Mouse (Mus musculus) stomach, embryonic 14.5 days (tissue): ENCODE results near the gene Gzmg. TPM values are rescaled to one million over a fixed set of nuclear protein-coding genes. Genes with fewer than 3 reads are reported as not detected.
"Not testable (repeated sequence)": the region's sequence is repeated elsewhere in the genome, so short reads cannot be mapped to it uniquely, and the experiment has no call there.

Source experiments
- ATAC-seq: fragments of 200-750 bp; cut with Nextera tagmentation; 2 replicates; pipeline ENCODE4 v1.8.0; 2017; ENCODE audit warnings: low read depth, moderate TSS enrichment; ENCODE audit not compliant: insufficient number of reproducible peaks, insufficient read depth, low FRiP score
- H3K27ac ChIP-seq: fragments of 300-500 bp; sonication (generic); 2 replicates; pipeline ENCODE4 v1.5.1; 2014; ENCODE audit warnings: mild to moderate bottlenecking, low read length, moderate library complexity, mixed read lengths
- H3K27me3 ChIP-seq: fragments of 300-500 bp; sonication (generic); 2 replicates; pipeline ENCODE4 v1.6.1; 2014; ENCODE audit warnings: low read length, control low read depth, mixed read lengths; ENCODE audit not compliant: control insufficient read depth, insufficient read depth
- H3K36me3 ChIP-seq: fragments of 300-500 bp; sonication (generic); 2 replicates; pipeline ENCODE4 v1.6.1; 2014; ENCODE audit warnings: mild to moderate bottlenecking, control low read depth, low read length, moderate library complexity, mixed read lengths; ENCODE audit not compliant: control insufficient read depth, insufficient read depth
- H3K4me1 ChIP-seq: fragments of 300-500 bp; sonication (generic); 2 replicates; pipeline ENCODE4 v1.6.1; 2014; ENCODE audit warnings: low read length, control low read depth, mixed read lengths; ENCODE audit not compliant: control insufficient read depth, insufficient read depth
- H3K4me2 ChIP-seq: fragments of 300-500 bp; sonication (generic); replicated peaks from 2 replicates; pipeline ENCODE4 v1.6.1; 2014; ENCODE audit warnings: low read depth, low read length, control low read depth
- H3K4me3 ChIP-seq: fragments of 300-500 bp; sonication (generic); 2 replicates; pipeline ENCODE4 v1.5.1; 2014; ENCODE audit warnings: low read depth, low read length, control low read depth
- H3K9ac ChIP-seq: fragments of 300-500 bp; sonication (generic); replicated peaks from 2 replicates; pipeline ENCODE4 v1.6.1; 2014; ENCODE audit warnings: low read depth, mild to moderate bottlenecking, control low read depth, low read length, moderate library complexity, mixed read lengths
- H3K9me3 ChIP-seq: fragments of 300-500 bp; sonication (generic); 2 replicates; pipeline ENCODE4 v1.6.1; 2016; ENCODE audit warnings: low read depth, low read length, control low read depth; ENCODE audit not compliant: control insufficient read depth
- WGBS: fragments of 180-500 bp; shearing (Covaris S2); extraction: QIAGEN DNeasy Blood & Tissue Kit; methylation state at CpG from one replicate; pipeline ENCODE4 v1.1.7; 2014; 5-methylcytosine and 5-hydroxymethylcytosine counted together
- polyA plus RNA-seq: library from polyadenylated mRNA; unstranded; fragments of >200 nt; fragmentation: Nextera tagmentation; extraction: Ambion mirVana; gene quantifications from 2 replicates; pipeline ENCODE4 v1.2.1, GENCODE M21; 2014

The Gzmg gene
- polyA plus RNA-seq, 1 experiment from 2014 or later: not detected

GRCm38 (mm10) chr14:56172744-56173143 is 13.4 kb upstream of the Gzmg start:
- no peak overlapping the region for H3K27ac ChIP-seq
- no peak for ATAC-seq
- H3K27me3 ChIP-seq: no peaks in the 10 kb centered on the region
- no peaks in the 10 kb centered on the region for H3K4me1 ChIP-seq
- no peaks in the 10 kb centered on the region for H3K36me3 ChIP-seq
- no peak overlapping the region for H3K4me2 ChIP-seq
- no peaks in the 10 kb centered on the region for H3K9me3 ChIP-seq
- 89% methylated on average over 5 of the region's 5 CpGs for WGBS
- no peak overlapping the region for H3K4me3 ChIP-seq
- H3K9ac ChIP-seq: no peak overlapping the region

GRCm38 (mm10) chr14:56168009-56168408 is 8.6 kb upstream of the Gzmg start:
- Histone ChIP-seq H3K36me3 (no peaks in the 10 kb centered on the region), H3K27ac (no peak overlapping the region), H3K9me3 (no peaks in the 10 kb centered on the region), H3K9ac (no peak overlapping the region), H3K4me2 (no peak overlapping the region), H3K4me1 (no peaks in the 10 kb centered on the region), H3K27me3 (no peaks in the 10 kb centered on the region), H3K4me3 (no peak overlapping the region)
- 75% methylated on average over 6 of the region's 6 CpGs for WGBS
- no peak for ATAC-seq

- no peak overlapping the region for H3K4me2 ChIP-seq
- 93% methylated on average over 2 of the region's 2 CpGs for WGBS
- H3K4me3 ChIP-seq: no peak overlapping the region
- no peak overlapping the region for H3K9ac ChIP-seq
- no peaks in the 10 kb centered on the region for H3K27me3 ChIP-seq
- no peaks in the 10 kb centered on the region for H3K9me3 ChIP-seq
- H3K36me3 ChIP-seq: no peaks in the 10 kb centered on the region
- H3K4me1 ChIP-seq: no peaks in the 10 kb centered on the region
- no peak overlapping the region for H3K27ac ChIP-seq
- ATAC-seq: no peak
Observed at GRCm38 (mm10) chr14:56162109-56162508, 2.7 kb upstream of the Gzmg start.

- H3K4me1 ChIP-seq: no peaks in the 10 kb centered on the region
- no peaks in the 10 kb centered on the region for H3K9me3 ChIP-seq
- H3K27me3 ChIP-seq: no peaks in the 10 kb centered on the region
- H3K9ac ChIP-seq: no peak overlapping the region
- no peak for ATAC-seq
- H3K4me2 ChIP-seq: no peak overlapping the region
- WGBS: 73% methylated on average over 2 of the region's 2 CpGs
- no peaks in the 10 kb centered on the region for H3K36me3 ChIP-seq
- H3K4me3 ChIP-seq: no peak overlapping the region
- no peak overlapping the region for H3K27ac ChIP-seq
Observed at GRCm38 (mm10) chr14:56155340-56155739, 4.0 kb downstream of the Gzmg start.

GRCm38 (mm10) chr14:56133675-56134074 is 25.7 kb downstream of the Gzmg start:
- not testable (repeated sequence) for H3K36me3 ChIP-seq, H3K9ac ChIP-seq, H3K4me3 ChIP-seq, H3K27ac ChIP-seq, H3K4me1 ChIP-seq, H3K4me2 ChIP-seq, H3K9me3 ChIP-seq, ATAC-seq, H3K27me3 ChIP-seq
- 82% methylated on average over 1 of the region's 1 CpGs for WGBS

- H3K4me1 ChIP-seq, H3K36me3 ChIP-seq, H3K27me3 ChIP-seq, H3K4me2 ChIP-seq, H3K4me3 ChIP-seq, H3K9me3 ChIP-seq, H3K27ac ChIP-seq, ATAC-seq, H3K9ac ChIP-seq: not testable (repeated sequence)
- WGBS: 79% methylated on average over 2 of the region's 2 CpGs
Observed at GRCm38 (mm10) chr14:56132508-56132907, 26.9 kb downstream of the Gzmg start, which contains the start of gene Gzmd. Gene Gzmd, minus strand, starts transcription at chr14:56132608.

- Histone ChIP-seq H3K9me3 (no peaks in the 10 kb centered on the region), H3K4me2 (no peak overlapping the region), H3K27me3 (no peaks in the 10 kb centered on the region), H3K4me1 (no peaks in the 10 kb centered on the region), H3K9ac (no peak overlapping the region), H3K27ac (no peak overlapping the region), H3K4me3 (no peak overlapping the region), H3K36me3 (no peaks in the 10 kb centered on the region)
- WGBS: 53% methylated on average over 3 of the region's 3 CpGs
- ATAC-seq: no peak
Observed at GRCm38 (mm10) chr14:56128341-56128740, 31.0 kb downstream of the Gzmg start.

GRCm38 (mm10) chr14:56123516-56123915 is 35.9 kb downstream of the Gzmg start:
- no peaks in the 10 kb centered on the region for H3K27me3 ChIP-seq
- WGBS: 84% methylated on average over 3 of the region's 3 CpGs
- no peaks in the 10 kb centered on the region for H3K9me3 ChIP-seq
- H3K36me3 ChIP-seq: no peaks in the 10 kb centered on the region
- no peak for ATAC-seq
- no peak overlapping the region for H3K9ac ChIP-seq
- no peak overlapping the region for H3K27ac ChIP-seq
- H3K4me2 ChIP-seq: no peak overlapping the region
- no peaks in the 10 kb centered on the region for H3K4me1 ChIP-seq
- H3K4me3 ChIP-seq: no peak overlapping the region

- H3K36me3 ChIP-seq: no peaks in the 10 kb centered on the region
- ATAC-seq: no peak
- no peaks in the 10 kb centered on the region for H3K4me1 ChIP-seq
- no peak within 1 kb of the TSS for H3K9ac ChIP-seq
- H3K4me3 ChIP-seq: no peak within 1 kb of the TSS
- H3K27me3 ChIP-seq: no peaks in the 10 kb centered on the region
- H3K9me3 ChIP-seq: no peaks in the 10 kb centered on the region
- no peak within 1 kb of the TSS for H3K4me2 ChIP-seq
- H3K27ac ChIP-seq: no peak within 1 kb of the TSS
Observed at GRCm38 (mm10) chr14:56120525-56120924, 38.9 kb downstream of the Gzmg start, which contains the start of gene Gzme. Gene Gzme, minus strand, starts transcription at chr14:56120625.
